Mouse (Mus musculus) lung, embryonic 14.5 days (tissue): Measurements from ENCODE around the gene Slc35g1. TPM values are rescaled to one million over a fixed set of nuclear protein-coding genes. Genes with fewer than 3 reads are reported as not detected.

Experiments
- ATAC-seq: fragments of 200-750 bp; cut with Nextera tagmentation; 2 replicates; pipeline ENCODE4 v1.8.0; 2017; ENCODE audit warnings: mild to moderate bottlenecking, moderate TSS enrichment, moderate library complexity; ENCODE audit not compliant: insufficient read depth
- DNase-seq: peaks from one replicate; pipeline ENCODE4 v3.0.0-alpha.2; 2015
- H3K27ac ChIP-seq: fragments of 300-500 bp; sonication (generic); 2 replicates; pipeline ENCODE4 v1.5.1; 2014; ENCODE audit warnings: low read depth, mild to moderate bottlenecking, moderate library complexity
- H3K27me3 ChIP-seq: fragments of 300-500 bp; sonication (generic); 2 replicates; pipeline ENCODE4 v1.6.1; 2014; ENCODE audit warnings: low read length, control low read depth; ENCODE audit not compliant: insufficient read depth
- H3K36me3 ChIP-seq: fragments of 300-500 bp; sonication (generic); 2 replicates; pipeline ENCODE4 v1.6.1; 2014; ENCODE audit warnings: control low read depth; ENCODE audit not compliant: insufficient read depth
- H3K4me1 ChIP-seq: fragments of 300-500 bp; sonication (generic); 2 replicates; pipeline ENCODE4 v1.6.1; 2014; ENCODE audit warnings: antibody characterized with exemption, control low read depth; ENCODE audit not compliant: insufficient read depth
- H3K4me2 ChIP-seq: fragments of 300-500 bp; sonication (generic); 2 replicates; pipeline ENCODE4 v1.6.1; 2014; ENCODE audit warnings: mild to moderate bottlenecking
- H3K4me3 ChIP-seq: fragments of 300-500 bp; sonication (generic); 2 replicates; pipeline ENCODE4 v1.5.1; 2014; ENCODE audit warnings: low read depth, low read length
- H3K9ac ChIP-seq: fragments of 300-500 bp; sonication (generic); 2 replicates; pipeline ENCODE4 v1.6.1; 2014
- H3K9me3 ChIP-seq: fragments of 300-500 bp; sonication (generic); 2 replicates; pipeline ENCODE4 v1.6.1; 2016; ENCODE audit warnings: low read depth, low read length, control low read depth
- CTCF ChIP-seq: IDR thresholded peaks from 2 replicates; pipeline ENCODE4 v1.5.1; 2016; ENCODE audit warnings: antibody characterized with exemption, low read depth
- WGBS: fragments of 180-500 bp; shearing (Covaris S2); extraction: QIAGEN DNeasy Blood & Tissue Kit; methylation state at CpG from one replicate; pipeline ENCODE4 v1.1.7; 2014; 5-methylcytosine and 5-hydroxymethylcytosine counted together
- polyA plus RNA-seq: library from polyadenylated mRNA; unstranded; fragments of >200 nt; fragmentation: Nextera tagmentation; extraction: Ambion mirVana; gene quantifications from 2 replicates; pipeline ENCODE4 v1.2.1, GENCODE M21; 2014

The Slc35g1 gene
- polyA plus RNA-seq, 1 experiment from 2014 or later: 5.1 TPM

- DNase-seq: peak; percentile 65
- Histone ChIP-seq H3K27me3 (no peaks in the 10 kb centered on the region), H3K4me3 (no peak overlapping the region), H3K4me1 (no peaks in the 10 kb centered on the region), H3K36me3 (no peaks in the 10 kb centered on the region), H3K4me2 (no peak overlapping the region), H3K9ac (no peak overlapping the region), H3K9me3 (no peaks in the 10 kb centered on the region), H3K27ac (no peak overlapping the region)
- ATAC-seq: peak; percentile 56; the same call in 1 of the 2 replicates
- TF ChIP-seq CTCF: no peak
- 25% methylated on average over 4 of the region's 4 CpGs for WGBS
Observed at GRCm38 (mm10) chr19:38418819-38419423, 23.1 kb downstream of the Slc35g1 start.

DNA sequence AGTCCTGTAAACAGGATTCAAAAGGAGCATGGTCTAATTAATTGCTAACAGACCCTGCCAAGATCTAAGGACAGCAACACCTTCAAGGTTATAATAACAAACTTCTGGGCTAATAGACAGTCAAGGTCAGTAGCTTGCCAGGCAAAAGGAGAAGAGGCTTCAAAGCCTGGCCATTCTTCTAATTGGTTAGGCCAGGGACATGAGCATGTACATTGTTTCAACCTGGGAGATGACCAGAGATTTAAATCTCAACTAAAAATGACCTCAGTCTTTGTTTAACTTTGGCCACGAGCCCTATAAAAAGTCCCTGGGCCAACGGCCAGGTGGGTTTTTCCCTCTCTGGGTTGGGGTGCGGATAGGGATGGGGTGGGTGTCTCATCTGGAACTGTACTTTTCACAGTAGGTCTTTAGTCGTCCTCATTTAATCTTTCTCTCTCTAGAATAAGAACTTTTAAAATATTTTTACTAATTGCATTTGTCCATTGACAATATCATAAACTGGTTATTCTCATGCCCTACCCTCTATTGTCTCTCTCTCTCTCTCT, 25.0 kb downstream of the Slc35g1 start:
- no peak for DNase-seq
- H3K4me2 ChIP-seq: no peak overlapping the region
- no peaks in the 10 kb centered on the region for H3K36me3 ChIP-seq
- no peak overlapping the region for H3K9ac ChIP-seq
- no peaks in the 10 kb centered on the region for H3K9me3 ChIP-seq
- no peak overlapping the region for H3K27ac ChIP-seq
- no peak for ATAC-seq
- H3K4me1 ChIP-seq: no peaks in the 10 kb centered on the region
- 53% methylated on average over 4 of the region's 4 CpGs for whole genome bisulfite sequencing
- no peaks in the 10 kb centered on the region for H3K27me3 ChIP-seq
- no peak for TF ChIP-seq CTCF
- H3K4me3 ChIP-seq: no peak overlapping the region

DNA sequence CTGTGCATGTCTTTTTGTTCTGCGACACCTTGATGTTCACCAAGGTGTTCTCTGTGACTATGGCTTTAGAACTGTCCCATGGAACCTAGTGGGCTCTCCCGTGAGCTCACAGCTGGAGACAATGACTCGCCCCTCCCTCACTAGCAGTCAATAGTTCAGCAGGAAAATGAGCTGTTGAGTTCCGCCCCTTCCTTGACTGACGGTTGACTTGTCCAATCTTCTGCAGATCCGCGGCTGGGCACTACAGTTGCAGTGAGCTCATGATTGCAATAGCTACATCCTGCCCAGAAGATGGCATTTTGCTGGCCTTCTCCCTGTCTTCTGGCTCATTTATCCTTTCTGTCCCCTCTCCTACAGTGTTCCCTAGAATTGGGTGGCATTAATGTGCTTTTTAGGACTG, 25.7 kb downstream of the Slc35g1 start:
- Histone ChIP-seq H3K36me3 (no peaks in the 10 kb centered on the region), H3K27ac (no peak overlapping the region), H3K4me1 (no peaks in the 10 kb centered on the region), H3K9ac (no peak overlapping the region), H3K9me3 (no peaks in the 10 kb centered on the region), H3K27me3 (no peaks in the 10 kb centered on the region), H3K4me2 (no peak overlapping the region), H3K4me3 (no peak overlapping the region)
- TF ChIP-seq CTCF: no peak
- ATAC-seq (no peak), DNase-seq (peak; percentile 33)
- 61% methylated on average over 7 of the region's 7 CpGs for WGBS

DNA sequence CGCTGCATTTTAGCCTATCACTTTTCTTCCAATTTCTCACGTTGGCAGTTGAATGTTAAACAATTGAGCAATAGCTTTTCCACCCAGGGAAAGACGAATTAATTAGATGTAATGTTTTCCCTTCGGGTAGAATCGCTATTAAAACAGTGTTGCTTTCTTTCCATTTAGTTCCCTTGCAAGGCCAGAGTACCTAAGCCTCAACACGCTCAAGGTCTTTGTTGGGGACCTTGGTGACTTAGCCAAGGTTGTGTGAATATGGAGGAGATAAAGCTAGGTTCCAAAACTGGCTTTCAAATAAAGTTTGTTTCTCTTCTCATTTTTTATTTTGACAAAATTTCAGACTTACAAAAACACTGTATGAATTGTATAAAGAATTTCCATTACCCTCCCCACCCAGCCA, 27.1 kb downstream of the Slc35g1 start:
- DNase-seq (no peak), ATAC-seq (no peak)
- Histone ChIP-seq H3K4me2 (no peak overlapping the region), H3K27me3 (no peaks in the 10 kb centered on the region), H3K27ac (no peak overlapping the region), H3K36me3 (no peaks in the 10 kb centered on the region), H3K4me1 (no peaks in the 10 kb centered on the region), H3K9me3 (no peaks in the 10 kb centered on the region), H3K4me3 (no peak overlapping the region), H3K9ac (no peak overlapping the region)
- 43% methylated on average over 6 of the region's 6 CpGs for WGBS
- TF ChIP-seq CTCF: no peak

- no peak for ATAC-seq
- TF ChIP-seq CTCF: peak; percentile 60
- Histone ChIP-seq H3K4me2 (no peak overlapping the region), H3K27ac (no peak overlapping the region), H3K27me3 (no peaks in the 10 kb centered on the region), H3K9me3 (no peaks in the 10 kb centered on the region), H3K4me3 (no peak overlapping the region), H3K4me1 (no peaks in the 10 kb centered on the region), H3K36me3 (no peaks in the 10 kb centered on the region), H3K9ac (no peak overlapping the region)
- WGBS: 39% methylated on average over 7 of the region's 7 CpGs
- DNase-seq: peak; percentile 80
Observed at GRCm38 (mm10) chr19:38423884-38424283, 28.1 kb downstream of the Slc35g1 start.

- H3K27me3 ChIP-seq: no peaks in the 10 kb centered on the region
- no peak overlapping the region for H3K27ac ChIP-seq
- no peaks in the 10 kb centered on the region for H3K36me3 ChIP-seq
- WGBS: 77% methylated on average over 6 of the region's 7 CpGs
- H3K9me3 ChIP-seq: no peaks in the 10 kb centered on the region
- TF ChIP-seq CTCF: no peak
- no peak for ATAC-seq
- no peaks in the 10 kb centered on the region for H3K4me1 ChIP-seq
- no peak overlapping the region for H3K4me2 ChIP-seq
- no peak for DNase-seq
- no peak overlapping the region for H3K9ac ChIP-seq
- H3K4me3 ChIP-seq: no peak overlapping the region
Observed at GRCm38 (mm10) chr19:38424581-38424980, 28.8 kb downstream of the Slc35g1 start.

DNA sequence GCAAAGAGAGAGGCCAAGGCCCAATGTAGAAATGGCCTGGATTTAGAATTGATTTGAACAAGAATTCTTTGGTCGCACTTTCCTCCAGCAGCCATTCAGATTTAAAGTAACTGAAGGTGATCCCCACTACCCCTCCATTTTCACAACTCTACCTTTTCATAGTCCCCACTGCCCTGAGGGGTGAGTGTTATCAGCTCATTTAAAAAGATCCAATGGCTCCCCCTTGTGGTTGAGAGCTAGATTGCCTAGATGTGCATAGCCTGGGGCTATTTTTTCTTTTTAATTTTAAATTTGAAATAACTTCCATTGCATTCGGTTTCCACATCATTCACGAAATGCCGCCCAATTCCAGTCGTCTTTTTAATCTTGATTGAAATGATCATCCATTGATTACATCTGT, 33.5 kb downstream of the Slc35g1 start:
- H3K9ac ChIP-seq: no peak overlapping the region
- DNase-seq: peak; percentile 67
- H3K9me3 ChIP-seq: no peaks in the 10 kb centered on the region
- H3K27ac ChIP-seq: no peak overlapping the region
- H3K27me3 ChIP-seq: no peaks in the 10 kb centered on the region
- no peak overlapping the region for H3K4me2 ChIP-seq
- WGBS: 44% methylated on average over 5 of the region's 5 CpGs
- peak; percentile 65 for TF ChIP-seq CTCF
- H3K36me3 ChIP-seq: no peaks in the 10 kb centered on the region
- H3K4me3 ChIP-seq: no peak overlapping the region
- H3K4me1 ChIP-seq: no peaks in the 10 kb centered on the region
- ATAC-seq: no peak
